Mouse (Mus musculus) heart, adult 10 weeks (tissue): ENCODE data around the gene Cdk9. TPM values are rescaled to one million over a fixed set of nuclear protein-coding genes. Genes with fewer than 3 reads are reported as not detected.

Source experiments
- polyA plus RNA-seq: library from polyadenylated mRNA; stranded (reverse); fragments of 350-450 nt; fragmentation: Illumina TruSeq; extraction: RNeasy Lipid Tissue Mini Kit (QIAGEN cat#74804); gene quantifications from one replicate; pipeline ENCODE4 v1.2.3, GENCODE M21; 2014; ENCODE audit warnings: low read depth, low replicate concordance

Cdk9 gene
- polyA plus RNA-seq: 35.5 TPM

DNA sequence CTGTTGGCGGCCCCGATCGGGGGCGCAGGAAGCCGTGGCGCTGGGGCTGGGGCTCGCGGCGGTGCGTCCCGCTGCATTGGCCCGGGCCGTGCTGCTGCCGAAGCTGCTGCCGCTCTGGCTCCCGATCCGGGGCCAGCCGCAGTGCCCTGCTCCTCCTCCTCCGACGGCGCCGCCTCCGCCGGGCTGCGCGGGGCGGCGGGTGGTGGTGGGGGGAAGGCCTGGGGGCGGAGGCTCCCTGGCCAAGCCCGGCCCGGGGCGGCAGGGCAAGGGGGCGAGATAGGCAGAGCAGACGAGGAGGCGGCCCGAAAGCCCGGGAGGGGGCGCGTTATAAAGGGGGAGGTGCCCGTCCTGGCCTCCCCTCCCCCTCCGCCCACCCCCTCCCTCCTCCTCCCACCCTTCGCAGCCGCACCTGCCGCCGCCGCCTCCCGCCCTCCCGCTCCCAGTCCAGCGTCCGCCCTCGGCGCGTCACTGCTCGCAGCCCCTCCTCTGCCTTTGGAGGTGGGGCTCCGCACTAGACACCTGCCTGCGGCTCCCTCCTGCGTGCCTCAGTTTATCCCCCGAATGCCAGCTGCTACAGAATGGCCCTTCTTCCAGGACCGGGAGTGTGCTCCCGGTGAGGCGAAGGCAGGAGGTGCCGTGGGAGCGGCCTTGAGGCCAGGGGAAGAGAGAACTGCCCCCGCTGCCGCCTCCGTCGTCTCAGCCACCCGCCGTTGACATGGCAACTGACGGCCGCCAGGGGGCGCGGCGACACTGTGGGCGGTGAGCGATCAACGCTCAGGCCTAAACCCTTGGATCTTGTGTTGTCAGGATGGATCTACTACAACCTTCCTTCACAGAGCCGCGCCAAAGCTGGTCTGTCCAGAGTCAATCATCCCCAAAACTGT lies at the start of gene Cdk9:
TSS of gene Cdk9 (minus strand) at position 143 of the 884 bp plus-strand sequence.

DNA sequence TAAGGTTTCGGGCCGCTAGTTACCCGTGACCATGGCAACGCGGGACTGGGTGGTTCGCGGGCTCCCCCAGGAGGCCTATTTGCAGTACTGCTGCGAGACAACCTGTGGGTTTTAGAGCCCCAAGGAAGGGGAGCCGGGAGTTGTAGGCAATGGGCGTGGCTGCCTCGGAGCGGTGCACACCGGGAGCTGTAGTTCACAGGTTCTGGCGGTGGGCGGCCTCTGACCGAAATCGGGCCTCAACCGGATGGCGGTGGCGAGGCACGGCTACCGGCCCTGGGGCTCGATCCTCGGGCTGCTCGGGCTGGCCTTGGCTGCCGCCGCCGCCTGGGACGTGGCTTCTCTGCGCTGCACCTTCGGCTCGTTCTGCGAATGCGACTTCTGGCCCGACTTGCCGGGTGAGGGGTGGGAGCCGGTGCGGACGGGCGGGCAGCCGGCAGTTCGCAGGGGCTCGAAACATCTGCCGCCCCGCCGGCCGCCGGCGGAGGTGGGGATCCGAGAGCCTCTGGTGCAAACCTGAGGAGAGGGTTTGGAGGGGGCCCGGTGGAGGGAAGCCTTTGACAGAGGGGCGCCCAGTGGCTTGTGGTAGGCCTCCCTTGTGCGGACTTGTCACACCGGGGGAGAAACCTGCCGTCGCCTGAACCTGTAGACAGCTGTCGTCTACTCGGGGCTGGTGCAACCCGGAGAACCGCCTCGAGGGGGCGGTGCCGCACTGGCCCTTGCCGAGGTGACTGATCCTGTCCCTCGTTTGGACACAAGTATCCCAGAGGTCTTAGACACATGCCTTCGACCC lies 44.4 kb upstream of the Cdk9 start, which contains the start of gene Tor2a:
TSS of gene Tor2a (plus strand) at position 179 of the 790 bp plus-strand sequence.

DNA sequence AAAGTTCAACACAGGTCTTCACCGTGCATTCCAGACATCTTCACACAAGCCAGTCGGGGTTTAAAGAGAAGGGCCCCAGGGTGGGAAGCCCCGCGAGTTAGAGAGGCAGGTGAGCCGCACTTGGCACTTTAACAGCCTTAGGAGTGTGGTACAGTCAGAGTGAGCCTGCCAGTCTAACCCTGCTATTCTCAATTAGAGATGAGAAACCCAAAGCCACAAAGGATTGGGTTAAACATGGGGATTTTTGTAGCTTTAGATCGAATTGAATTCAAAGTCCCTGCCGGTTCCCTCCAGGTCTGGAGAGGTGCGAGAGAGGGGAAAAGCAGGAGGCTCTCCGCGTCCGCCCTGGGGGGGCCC lies 28.0 kb upstream of the Cdk9 start, which contains the start of gene 6330409D20Rik:
TSS of gene 6330409D20Rik (minus strand) at position 101 of the 357 bp plus-strand sequence.

DNA sequence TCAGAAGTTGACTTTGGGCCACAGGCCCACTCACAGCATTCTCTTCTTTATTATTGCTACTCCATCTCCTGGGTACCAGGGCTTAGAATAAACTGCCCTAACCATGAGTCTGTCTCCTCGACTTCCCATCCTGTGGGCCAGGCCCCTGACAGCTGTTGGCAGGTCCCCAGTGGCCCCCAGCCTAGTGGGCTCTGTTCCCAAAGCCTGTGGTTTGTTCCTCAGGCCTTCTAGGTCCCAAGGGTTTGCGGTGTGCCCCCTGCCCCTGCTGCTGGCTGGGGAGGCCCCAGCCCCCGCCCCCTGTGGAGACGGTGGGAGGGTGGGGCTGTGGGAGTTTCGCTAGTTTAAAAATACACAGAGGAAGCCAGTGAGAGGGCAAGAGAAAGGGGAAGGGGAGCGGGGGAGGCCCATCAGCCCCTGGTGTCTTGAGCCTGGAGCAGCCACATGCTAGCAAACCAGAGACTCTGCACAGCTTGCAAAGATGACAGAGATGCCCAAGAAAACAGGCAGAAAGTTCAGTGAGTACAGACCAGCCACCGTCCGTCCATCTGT lies 7.9 kb upstream of the Cdk9 start, which contains the start of gene Sh2d3c:
TSS of gene Sh2d3c (plus strand) at position 375 of the 549 bp plus-strand sequence.

DNA sequence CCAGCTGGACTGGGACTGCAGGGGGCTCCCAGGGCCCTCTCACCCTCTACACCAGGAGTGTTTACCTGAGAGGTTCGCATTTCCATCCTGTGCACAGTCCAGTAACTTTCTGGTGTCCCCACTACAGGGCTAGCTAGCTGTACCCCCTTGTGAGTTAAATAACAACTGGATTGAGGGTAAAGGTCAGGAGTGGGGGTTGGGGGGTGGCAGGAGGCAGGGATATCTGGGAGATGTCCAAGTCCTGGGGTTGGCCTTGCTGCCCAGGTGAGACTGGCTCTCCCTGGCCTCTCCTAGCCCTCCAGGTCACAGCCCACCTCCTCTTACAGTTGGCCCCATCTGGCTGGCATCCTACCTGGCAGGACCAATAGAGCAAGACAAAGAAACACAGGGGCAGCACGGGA lies 8.9 kb downstream of the Cdk9 start, which contains the start of gene Fpgs:
TSS of gene Fpgs (minus strand) at position 125 of the 401 bp plus-strand sequence.

Other genes starting within 250 kb of the Cdk9 start
- 7.4 TPM for gene Fam102a, start 177.7 kb downstream of the Cdk9 start, polyA plus RNA-seq
- 34.2 TPM for gene Dpm2, start 142.2 kb downstream of the Cdk9 start, polyA plus RNA-seq
- gene Pip5kl1, start 138.3 kb downstream of the Cdk9 start, polyA plus RNA-seq: not detected
- not detected for gene 9430097D07Rik, start 137.4 kb downstream of the Cdk9 start, polyA plus RNA-seq
- 19.5 TPM for gene St6galnac4, start 126.0 kb downstream of the Cdk9 start, polyA plus RNA-seq
- gene St6galnac6, start 113.4 kb downstream of the Cdk9 start, polyA plus RNA-seq: 110 TPM
- gene Ak1, start 91.3 kb downstream of the Cdk9 start, polyA plus RNA-seq: 526 TPM
- 139 TPM for gene Eng, start 66.5 kb downstream of the Cdk9 start, polyA plus RNA-seq
- gene Fpgs, start 8.9 kb downstream of the Cdk9 start, polyA plus RNA-seq: 11.2 TPM
- gene Sh2d3c, start 8.0 kb upstream of the Cdk9 start, polyA plus RNA-seq: 17.4 TPM
- not detected for gene 6330409D20Rik, start 27.9 kb upstream of the Cdk9 start, polyA plus RNA-seq
- gene Tor2a, start 44.2 kb upstream of the Cdk9 start, polyA plus RNA-seq: 15.4 TPM
- 0.24 TPM for gene Ttc16, start 62.6 kb upstream of the Cdk9 start, polyA plus RNA-seq
- 3.7 TPM for gene Ptrh1, start 62.7 kb upstream of the Cdk9 start, polyA plus RNA-seq
- gene Cfap157, start 71.4 kb upstream of the Cdk9 start, polyA plus RNA-seq: not detected
- 10.0 TPM for gene Stxbp1, start 134.2 kb upstream of the Cdk9 start, polyA plus RNA-seq
- 18.2 TPM for gene Fam129b, start 163.0 kb upstream of the Cdk9 start, polyA plus RNA-seq
- gene Rpl12, start 248.5 kb upstream of the Cdk9 start, polyA plus RNA-seq: 349 TPM
- 15.1 TPM for gene Lrsam1, start 248.5 kb upstream of the Cdk9 start, polyA plus RNA-seq